Mouse (Mus musculus) lung, embryonic 14.5 days (tissue): ENCODE data around the gene Il6st. TPM values are rescaled to one million over a fixed set of nuclear protein-coding genes. Genes with fewer than 3 reads are reported as not detected.
A peak's percentile ranks its signal among the peaks of the same experiment; 100 is the strongest.

Experiments
- ATAC-seq: fragments of 200-750 bp; cut with Nextera tagmentation; 2 replicates; pipeline ENCODE4 v1.8.0; 2017; ENCODE audit warnings: mild to moderate bottlenecking, moderate TSS enrichment, moderate library complexity; ENCODE audit not compliant: insufficient read depth
- DNase-seq: peaks from one replicate; pipeline ENCODE4 v3.0.0-alpha.2; 2015
- H3K27ac ChIP-seq: fragments of 300-500 bp; sonication (generic); 2 replicates; pipeline ENCODE4 v1.5.1; 2014; ENCODE audit warnings: low read depth, mild to moderate bottlenecking, moderate library complexity
- H3K27me3 ChIP-seq: fragments of 300-500 bp; sonication (generic); 2 replicates; pipeline ENCODE4 v1.6.1; 2014; ENCODE audit warnings: low read length, control low read depth; ENCODE audit not compliant: insufficient read depth
- H3K36me3 ChIP-seq: fragments of 300-500 bp; sonication (generic); 2 replicates; pipeline ENCODE4 v1.6.1; 2014; ENCODE audit warnings: control low read depth; ENCODE audit not compliant: insufficient read depth
- H3K4me1 ChIP-seq: fragments of 300-500 bp; sonication (generic); 2 replicates; pipeline ENCODE4 v1.6.1; 2014; ENCODE audit warnings: antibody characterized with exemption, control low read depth; ENCODE audit not compliant: insufficient read depth
- H3K4me2 ChIP-seq: fragments of 300-500 bp; sonication (generic); 2 replicates; pipeline ENCODE4 v1.6.1; 2014; ENCODE audit warnings: mild to moderate bottlenecking
- H3K4me3 ChIP-seq: fragments of 300-500 bp; sonication (generic); 2 replicates; pipeline ENCODE4 v1.5.1; 2014; ENCODE audit warnings: low read depth, low read length
- H3K9ac ChIP-seq: fragments of 300-500 bp; sonication (generic); 2 replicates; pipeline ENCODE4 v1.6.1; 2014
- H3K9me3 ChIP-seq: fragments of 300-500 bp; sonication (generic); 2 replicates; pipeline ENCODE4 v1.6.1; 2016; ENCODE audit warnings: low read depth, low read length, control low read depth
- CTCF ChIP-seq: IDR thresholded peaks from 2 replicates; pipeline ENCODE4 v1.5.1; 2016; ENCODE audit warnings: antibody characterized with exemption, low read depth
- WGBS: fragments of 180-500 bp; shearing (Covaris S2); extraction: QIAGEN DNeasy Blood & Tissue Kit; methylation state at CpG from one replicate; pipeline ENCODE4 v1.1.7; 2014; 5-methylcytosine and 5-hydroxymethylcytosine counted together
- polyA plus RNA-seq: library from polyadenylated mRNA; unstranded; fragments of >200 nt; fragmentation: Nextera tagmentation; extraction: Ambion mirVana; gene quantifications from 2 replicates; pipeline ENCODE4 v1.2.1, GENCODE M21; 2014

Il6st gene
- polyA plus RNA-seq, 1 experiment from 2014 or later, result 41.3 TPM

DNA sequence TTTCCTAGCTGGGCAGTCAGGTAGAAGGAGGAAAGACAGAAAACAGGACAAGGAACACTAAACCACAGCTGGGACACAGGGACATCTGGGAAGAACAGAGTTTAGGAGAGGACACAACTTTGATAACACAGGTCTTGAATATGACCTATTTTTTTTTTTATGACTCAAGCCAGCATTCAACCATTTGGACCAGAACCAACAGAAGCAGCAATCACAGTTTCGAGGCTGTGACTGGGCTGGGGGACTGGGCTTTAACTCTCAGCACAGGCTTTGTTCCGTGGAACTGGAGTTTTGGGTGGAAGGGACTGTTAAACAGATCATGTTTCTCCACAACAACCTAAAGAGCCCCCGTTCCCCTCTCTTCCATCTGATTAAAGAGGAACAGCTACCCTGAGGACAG is 76.7 kb downstream of the Il6st start:
- Histone ChIP-seq H3K4me1 (no peaks in the 10 kb centered on the region), H3K27ac (no peak overlapping the region), H3K9ac (no peak overlapping the region), H3K4me2 (no peak overlapping the region), H3K4me3 (no peak overlapping the region), H3K27me3 (no peaks in the 10 kb centered on the region), H3K36me3 (no peaks in the 10 kb centered on the region), H3K9me3 (no peaks in the 10 kb centered on the region)
- 37% methylated on average over 3 of the region's 3 CpGs for WGBS
- no peak for TF ChIP-seq CTCF
- ATAC-seq (no peak), DNase-seq (no peak)

GRCm38 (mm10) chr13:112541223-112541975 is 77.5 kb downstream of the Il6st start:
- ATAC-seq, result no peak
- Histone ChIP-seq H3K36me3 (no peaks in the 10 kb centered on the region), H3K4me3 (no peak overlapping the region), H3K9ac (no peak overlapping the region), H3K9me3 (no peaks in the 10 kb centered on the region), H3K27ac (no peak overlapping the region), H3K27me3 (no peaks in the 10 kb centered on the region), H3K4me2 (no peak overlapping the region), H3K4me1 (no peaks in the 10 kb centered on the region)
- TF ChIP-seq CTCF, result no peak
- WGBS, result 40% methylated on average over 10 of the region's 10 CpGs
- peak; percentile 46 for DNase-seq

DNA sequence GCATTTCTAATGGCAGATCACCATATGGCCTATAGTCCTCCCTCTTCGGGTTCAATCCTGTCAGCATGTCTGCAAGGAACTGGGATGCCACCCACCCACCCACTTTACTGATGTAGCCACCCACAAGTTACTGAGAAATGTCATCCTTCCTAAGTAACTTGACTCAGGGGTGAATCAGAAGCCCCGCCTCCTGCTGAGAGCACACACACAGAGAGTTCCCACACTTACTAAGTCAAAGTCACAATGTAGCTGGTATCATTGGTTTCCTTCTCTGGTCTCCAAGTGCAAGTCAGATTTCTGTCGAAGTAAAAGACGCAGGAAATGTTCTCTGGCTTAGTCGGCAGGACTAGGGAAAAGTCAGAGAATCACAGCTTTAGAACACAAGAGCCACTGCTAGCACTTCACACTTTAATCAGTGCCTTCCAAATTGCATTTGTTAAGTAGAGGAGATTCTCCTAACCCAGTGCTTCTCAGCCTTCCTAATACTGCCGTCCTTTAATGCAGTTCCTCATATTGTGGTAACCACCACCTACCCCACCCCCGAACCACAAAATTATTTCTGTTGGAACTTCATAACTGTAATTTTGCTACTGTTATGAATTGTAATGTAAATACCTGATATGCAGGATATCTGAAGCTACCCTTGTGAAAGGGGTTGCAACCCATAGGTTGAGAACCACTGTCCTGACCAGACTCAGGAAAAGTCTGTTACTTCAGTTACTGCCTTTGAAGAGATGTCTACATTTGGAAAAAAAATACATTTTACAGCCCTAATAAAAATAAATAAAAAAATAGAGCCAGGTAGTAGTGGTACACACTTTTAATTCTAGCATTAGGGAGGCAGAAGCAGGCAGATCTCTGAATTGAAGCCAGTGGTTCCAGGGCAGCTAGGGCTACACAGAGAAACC is 88.0 kb downstream of the Il6st start:
- no peak overlapping the region for H3K9ac ChIP-seq
- no peak overlapping the region for H3K4me3 ChIP-seq
- H3K9me3 ChIP-seq, result no peaks in the 10 kb centered on the region
- TF ChIP-seq CTCF, result no peak
- ATAC-seq (no peak), DNase-seq (no peak)
- no peaks in the 10 kb centered on the region for H3K4me1 ChIP-seq
- H3K36me3 ChIP-seq, result no peaks in the 10 kb centered on the region
- H3K4me2 ChIP-seq, result no peak overlapping the region
- WGBS, result 66% methylated on average over 7 of the region's 7 CpGs
- no peaks in the 10 kb centered on the region for H3K27me3 ChIP-seq
- H3K27ac ChIP-seq, result no peak overlapping the region

GRCm38 (mm10) chr13:112553304-112553703 is 89.4 kb downstream of the Il6st start:
- TF ChIP-seq CTCF, result no peak
- no peak overlapping the region for H3K4me3 ChIP-seq
- WGBS, result 79% methylated on average over 5 of the region's 5 CpGs
- no peaks in the 10 kb centered on the region for H3K36me3 ChIP-seq
- H3K27ac ChIP-seq, result no peak overlapping the region
- no peak overlapping the region for H3K4me2 ChIP-seq
- DNase-seq (no peak), ATAC-seq (no peak)
- H3K27me3 ChIP-seq, result no peaks in the 10 kb centered on the region
- no peak overlapping the region for H3K9ac ChIP-seq
- H3K4me1 ChIP-seq, result no peaks in the 10 kb centered on the region
- no peaks in the 10 kb centered on the region for H3K9me3 ChIP-seq

DNA sequence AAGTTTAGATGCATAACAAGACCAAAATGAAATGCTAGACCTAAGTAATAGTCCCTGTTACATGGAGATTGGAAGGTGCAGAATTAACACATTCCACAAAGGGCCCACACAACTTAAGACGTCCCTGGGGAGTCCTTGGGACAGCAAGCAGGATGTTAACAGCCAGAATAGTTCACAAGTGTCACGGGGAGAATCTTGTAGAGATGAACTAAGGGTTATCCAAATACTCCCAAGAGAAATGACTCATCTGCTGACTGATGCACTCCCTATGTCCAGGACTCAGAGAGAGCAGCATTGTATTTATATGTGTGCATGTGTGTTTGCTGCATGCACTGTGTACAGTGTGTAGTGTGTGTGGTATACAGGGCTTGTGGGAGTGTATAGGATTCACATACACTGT is 92.6 kb downstream of the Il6st start:
- Histone ChIP-seq H3K4me3 (no peak overlapping the region), H3K4me2 (no peak overlapping the region), H3K36me3 (no peaks in the 10 kb centered on the region), H3K9me3 (no peaks in the 10 kb centered on the region), H3K27me3 (no peaks in the 10 kb centered on the region), H3K27ac (no peak overlapping the region), H3K4me1 (no peaks in the 10 kb centered on the region), H3K9ac (no peak overlapping the region)
- WGBS, result 27% methylated on average over 2 of the region's 2 CpGs
- no peak for TF ChIP-seq CTCF
- DNase-seq (no peak), ATAC-seq (no peak)

Other genes starting within 250 kb of the Il6st start
- gene Ankrd55, start 175.6 kb upstream of the Il6st start, polyA plus RNA-seq, result 0.18 and 0.22 TPM in 2 replicates
- not detected in 2 replicates for gene Il31ra, start 130.3 kb downstream of the Il6st start, polyA plus RNA-seq
- gene Ddx4, start 188.4 kb downstream of the Il6st start, polyA plus RNA-seq, result 0.19 and 0.38 TPM in 2 replicates
- 9.4 and 13.1 TPM in 2 replicates for gene Slc38a9, start 196.7 kb downstream of the Il6st start, polyA plus RNA-seq